Mouse (Mus musculus) layer of hippocampus, adult 18-20 months (tissue): ENCODE results near the gene Zfp446. TPM values are rescaled to one million over a fixed set of nuclear protein-coding genes. Genes with fewer than 3 reads are reported as not detected.
"Not testable (repeated sequence)": the region's sequence is repeated elsewhere in the genome, so short reads cannot be mapped to it uniquely, and the experiment has no call there.

Experiments
- DNase-seq, 2 experiments: peaks; one replicate each; pipeline ENCODE4 v3.0.0; 2022; ENCODE audit warnings: low spot score in 2 of 2
- long read RNA-seq: library from polyadenylated mRNA; stranded (forward); transcript quantifications from one replicate; pipeline ENCODE4 v2.0.0, GENCODE M21; 2021
- total RNA-seq, 2 experiments: library from RNA; stranded (reverse); gene quantifications; 2 replicates each; pipeline ENCODE4 v1.2.3; 2021

Zfp446 gene
- 1 to 10 TPM; 8.1 to 8.6 TPM for total RNA-seq
- long read RNA-seq, partial matches to known transcripts: 0 of 6 reads
- long read RNA-seq, other reads (novel, unspliced or antisense): 5 of 6 reads

DNA sequence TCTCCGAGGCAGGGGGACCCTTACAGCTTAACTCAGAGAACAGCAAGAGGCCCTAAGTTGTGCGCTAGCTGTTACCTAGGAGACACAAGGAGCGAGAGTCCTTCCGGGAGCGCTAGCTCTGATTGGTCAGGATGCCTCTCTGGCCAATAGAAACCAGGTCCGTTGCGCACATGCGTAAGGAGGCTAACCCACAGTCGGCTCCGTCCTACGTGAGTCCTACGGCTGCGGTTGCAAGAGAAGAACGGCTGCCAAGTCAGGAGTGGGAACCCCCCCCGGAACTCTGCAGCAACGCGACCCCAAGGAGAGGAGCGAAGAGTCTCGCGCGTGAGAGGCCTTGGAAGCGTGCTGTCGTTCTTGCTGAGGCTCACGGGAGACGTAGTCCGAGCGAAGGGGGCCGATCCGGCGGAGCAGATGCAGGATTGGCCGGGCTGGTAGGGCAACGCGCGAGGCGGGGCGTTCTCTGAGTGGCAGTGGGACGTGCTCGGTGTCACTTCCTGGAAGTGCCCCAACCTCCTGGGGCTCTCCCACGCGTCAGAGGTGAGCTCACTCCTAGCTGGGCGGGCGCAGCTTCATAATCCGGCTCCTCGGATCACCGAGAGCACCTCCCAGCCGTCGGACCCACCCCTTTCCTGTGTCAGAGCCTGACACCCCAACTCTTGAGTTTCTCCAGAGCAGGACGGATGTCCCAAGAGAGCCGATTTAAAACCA is at the start of gene Zfp446:
Gene Zfp446 (plus strand): TSS at position 167 of the 708 bp plus-strand sequence.
- peak; percentile 99 to 100 for DNase-seq

GRCm38 (mm10) chr7:12933615-12934140 is 44.0 kb upstream of the Zfp446 start:
- no peak for DNase-seq

- no peak for DNase-seq
These were observed 42.8 kb upstream of the Zfp446 start for GRCm38 (mm10) chr7:12934808-12935207.

DNA sequence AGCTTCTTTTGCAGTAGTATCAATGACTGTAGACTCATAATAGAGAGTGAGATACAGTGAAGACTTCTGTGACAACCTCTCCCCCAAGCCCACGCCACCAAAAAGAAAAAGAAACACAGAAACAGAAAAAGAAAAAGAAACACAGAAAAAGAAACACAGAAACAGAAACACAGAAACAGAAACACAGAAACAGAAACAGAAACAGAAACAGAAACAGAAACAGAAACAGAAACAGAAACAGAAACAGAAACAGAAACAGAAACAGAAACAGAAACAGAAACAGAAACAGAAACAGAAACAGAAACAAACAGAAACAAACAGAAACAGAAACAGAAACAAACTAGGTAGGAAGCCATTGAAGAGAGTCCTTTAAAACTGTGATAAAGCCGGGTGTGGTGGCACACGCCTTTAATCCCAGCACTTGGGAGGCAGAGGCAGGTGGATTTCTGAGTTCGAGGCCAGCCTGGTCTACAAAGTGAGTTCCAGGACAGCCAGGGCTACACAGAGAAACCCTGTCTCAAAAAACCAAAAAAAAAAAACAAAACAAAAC is 40.3 kb upstream of the Zfp446 start:
- not testable (repeated sequence) for DNase-seq

GRCm38 (mm10) chr7:12940599-12940998 is 37.0 kb upstream of the Zfp446 start:
- no peak for DNase-seq

- DNase-seq: no peak
These were observed 34.2 kb upstream of the Zfp446 start for GRCm38 (mm10) chr7:12943488-12943887.

DNA sequence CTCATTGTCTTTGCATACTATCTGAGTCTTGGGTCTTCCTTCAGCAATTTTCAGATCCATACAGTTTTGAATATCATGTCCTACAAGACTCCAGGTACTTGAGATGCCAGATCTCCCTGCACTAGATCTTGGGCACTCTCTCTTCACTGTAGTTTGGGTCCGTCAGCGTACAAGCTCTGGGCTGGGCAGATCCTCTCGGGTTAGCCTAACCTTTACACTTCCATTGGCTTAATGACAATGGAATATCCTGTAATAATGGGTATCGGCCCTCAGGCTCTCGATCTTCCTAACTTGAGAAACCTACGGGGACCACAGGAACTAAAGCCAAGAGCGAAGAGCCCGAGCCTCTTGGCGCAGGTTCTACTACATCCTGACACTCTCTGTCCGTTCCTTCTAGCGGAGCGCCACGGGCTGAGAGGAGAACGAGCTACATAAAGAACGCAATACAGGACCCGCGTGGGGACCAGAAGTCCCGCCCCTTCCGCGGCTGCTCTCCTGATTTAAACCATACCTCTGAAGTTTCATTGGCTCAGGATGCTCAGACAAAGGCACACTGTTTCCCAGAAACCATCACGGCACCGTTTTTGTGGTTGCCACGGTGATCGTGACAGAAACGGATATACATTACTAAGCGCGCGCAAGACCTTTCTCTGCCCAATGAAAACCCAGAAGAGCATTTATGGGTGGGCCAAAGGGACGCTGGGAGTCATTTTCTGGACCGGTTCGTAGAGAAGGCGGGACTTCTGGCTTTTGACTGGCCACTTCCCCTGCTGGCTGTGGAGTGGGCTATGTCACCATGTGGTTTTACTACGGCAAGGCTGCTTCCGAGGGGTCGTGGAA is 28.4 kb upstream of the Zfp446 start:
- peak; percentile 96 to 99 for DNase-seq

DNA sequence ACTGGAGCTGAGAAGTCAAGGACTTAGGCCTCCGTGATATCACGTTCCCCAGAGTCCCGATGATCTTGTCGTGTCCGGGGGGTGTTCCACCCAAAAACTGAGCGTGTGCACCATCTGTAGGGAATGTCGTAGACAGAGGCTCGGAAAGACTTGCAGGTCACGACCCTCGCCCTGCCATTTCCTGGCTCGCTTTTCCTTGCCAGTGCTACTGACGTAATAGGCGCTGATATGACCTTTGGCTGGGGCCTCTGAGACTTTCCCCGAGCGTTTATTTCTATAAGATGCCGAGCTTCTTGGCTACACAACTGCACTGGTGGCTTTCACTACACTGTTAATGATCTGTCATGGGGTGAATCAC is 27.8 kb upstream of the Zfp446 start:
- DNase-seq: no peak

DNA sequence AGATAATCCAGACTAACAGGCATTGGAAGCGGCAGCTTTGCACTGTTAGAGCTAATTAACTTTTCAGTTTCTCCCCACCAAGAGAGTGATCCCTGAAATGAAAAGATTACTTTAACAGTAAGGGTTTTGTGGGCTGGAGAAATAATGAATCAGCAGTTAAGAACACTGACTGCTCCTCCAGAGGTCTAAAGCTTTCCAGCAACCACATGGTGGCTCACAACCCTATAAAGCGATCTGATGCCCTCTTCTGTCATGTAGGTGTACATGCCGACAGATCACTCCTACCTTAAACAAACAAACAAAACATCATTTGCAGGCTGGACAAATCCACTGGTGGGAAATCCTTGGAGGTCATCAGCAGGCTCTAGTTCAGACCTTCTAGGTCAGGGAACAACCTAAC is 22.8 kb upstream of the Zfp446 start:
- DNase-seq: no peak

- DNase-seq: no peak
These were observed 20.1 kb upstream of the Zfp446 start for GRCm38 (mm10) chr7:12957511-12957910.

GRCm38 (mm10) chr7:12958948-12959347 is 18.7 kb upstream of the Zfp446 start:
- DNase-seq: no peak

- DNase-seq: no peak
These were observed 17.9 kb upstream of the Zfp446 start for GRCm38 (mm10) chr7:12959718-12960117.

GRCm38 (mm10) chr7:12961511-12962141 is 16.0 kb upstream of the Zfp446 start:
- peak; percentile 41 to 73 for DNase-seq

DNA sequence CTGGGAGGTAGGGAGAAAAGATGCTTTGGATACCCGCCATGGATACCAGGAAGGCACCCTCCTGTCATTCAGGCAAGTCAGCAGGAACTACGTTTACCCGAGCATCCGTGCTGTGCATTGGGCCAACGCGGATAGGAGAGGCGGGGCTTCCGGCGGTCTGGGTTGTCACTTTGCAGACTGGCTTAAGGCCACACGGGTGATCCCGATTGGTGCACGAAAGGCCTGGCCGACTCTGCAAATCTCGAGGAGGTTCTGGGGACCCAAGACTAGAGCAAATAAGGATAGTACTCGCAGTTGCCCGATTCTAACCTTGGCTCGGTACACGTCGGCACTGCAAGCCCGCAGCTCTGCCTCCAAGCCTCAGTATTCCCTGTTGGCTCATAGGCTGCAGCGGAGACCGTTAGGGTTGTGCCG is 12.0 kb upstream of the Zfp446 start, which contains the start of gene Zfp324:
Gene Zfp324 (plus strand): TSS at position 161 of the 414 bp plus-strand sequence.
- DNase-seq: peak; percentile 89 to 95

GRCm38 (mm10) chr7:12966104-12966845 is 11.4 kb upstream of the Zfp446 start:
- DNase-seq: peak in 1 of 2 experiments; percentile 33

- no peak for DNase-seq
These were observed 6.7 kb upstream of the Zfp446 start for GRCm38 (mm10) chr7:12970906-12971305.

- no peak for DNase-seq
These were observed 1.5 kb downstream of the Zfp446 start for GRCm38 (mm10) chr7:12978931-12979722.

DNA sequence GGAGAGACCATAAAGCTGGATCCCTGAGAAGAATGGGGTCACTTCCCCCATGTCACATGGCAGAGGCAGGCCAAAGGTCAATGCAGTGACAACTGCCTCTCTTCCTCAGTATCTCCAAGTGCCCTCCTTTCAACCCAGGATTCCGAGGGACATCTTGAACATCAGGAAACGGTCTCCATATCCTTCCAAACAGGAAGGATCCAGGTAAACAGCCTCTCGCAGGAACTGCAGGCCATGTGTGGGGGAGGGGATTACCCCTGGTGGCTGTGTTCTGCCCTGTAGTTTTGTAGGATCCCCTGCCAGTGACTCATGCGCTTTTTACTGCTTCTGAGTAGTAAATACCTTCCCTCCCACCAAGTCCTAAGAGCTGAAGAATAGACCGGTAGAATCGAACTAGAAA is 2.1 kb downstream of the Zfp446 start:
- no peak for DNase-seq

- DNase-seq: no peak
These were observed 2.6 kb downstream of the Zfp446 start for GRCm38 (mm10) chr7:12980291-12980690.

DNA sequence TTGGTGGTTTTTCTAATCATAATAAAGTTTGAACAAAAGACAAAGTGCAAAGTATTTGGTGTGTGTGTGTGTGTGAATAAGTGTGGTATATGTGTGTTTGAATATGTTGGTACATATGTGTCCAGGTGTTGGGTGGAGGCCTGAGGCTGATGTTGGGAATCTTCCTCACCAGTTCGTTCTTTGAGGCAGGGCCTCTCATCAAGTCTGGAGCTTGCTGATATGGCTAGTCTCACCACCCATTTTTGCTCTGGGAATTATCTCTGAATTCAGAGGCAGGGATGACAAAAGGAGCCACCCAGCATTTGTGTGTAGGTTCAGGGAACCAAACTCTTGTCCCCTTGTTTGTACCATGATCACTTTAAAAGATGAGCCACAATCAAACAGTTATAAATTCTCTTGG is 8.1 kb downstream of the Zfp446 start:
- DNase-seq: no peak
